In the genomic region with DNA sequence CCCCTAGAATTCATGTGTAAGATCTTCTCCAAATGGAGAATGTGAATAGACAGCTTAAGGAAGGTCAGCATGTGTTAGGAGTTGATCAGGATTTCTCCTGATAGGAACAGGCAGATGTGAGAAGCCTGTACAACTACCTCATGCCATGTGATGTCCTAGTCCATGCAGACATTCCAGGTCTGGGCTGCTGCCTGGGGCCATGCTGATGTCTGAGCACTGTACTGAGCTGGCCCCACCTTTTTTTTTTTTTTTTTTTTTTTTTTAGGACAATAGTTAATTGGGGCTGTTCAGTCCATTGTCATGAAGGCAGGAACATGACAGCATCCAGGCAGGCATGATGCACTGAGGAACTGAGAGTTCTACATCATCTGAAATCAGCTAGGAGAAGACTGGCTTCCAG, we compare ENCODE assay signal across 19 mouse cellular contexts.
"Had no signal": no experiment of that assay in that cellular context is flagged by ENCODE, and none has a peak within 500 bp of the region (broad histone marks: within the 10 kb centered on the region; RNA-seq: fewer than 3 reads in every experiment).

No protein-coding gene starts in this region.

- H3K9ac ChIP-seq: liver, postnatal 0 days; lung, embryonic 15.5 days; midbrain, embryonic 13.5 days; midbrain, embryonic 15.5 days; neural tube, embryonic 12.5 days; stomach, embryonic 15.5 days had no signal

- H3K4me3 ChIP-seq: lung, embryonic 15.5 days; megakaryocyte, embryonic 14.5 days; midbrain, embryonic 13.5 days; midbrain, embryonic 15.5 days; neural tube, embryonic 12.5 days; stomach, embryonic 15.5 days had no signal

- H3K36me3 ChIP-seq: lung, embryonic 15.5 days; midbrain, embryonic 13.5 days; midbrain, embryonic 15.5 days; neural tube, embryonic 12.5 days; stomach, embryonic 15.5 days had no signal

- DNase-seq: liver, postnatal 0 days; lung, adult 2 months; lung, postnatal 14 days; lung, postnatal 36 days; right cerebral cortex, postnatal 25 days; right cerebral cortex, postnatal 4 days; spleen, adult 18-20 months; thymus, adult 18-20 months; thymus, postnatal 14 days; thymus, postnatal 36 days had no signal

- H3K27me3 ChIP-seq: lung, embryonic 15.5 days; megakaryocyte, embryonic 14.5 days; midbrain, embryonic 13.5 days; midbrain, embryonic 15.5 days; neural tube, embryonic 12.5 days; stomach, embryonic 15.5 days had no signal

- H3K4me2 ChIP-seq: lung, embryonic 15.5 days; midbrain, embryonic 11.5 days; midbrain, embryonic 13.5 days; midbrain, embryonic 15.5 days; neural tube, embryonic 12.5 days; stomach, embryonic 15.5 days had no signal

- H3K9me3 ChIP-seq: lung, embryonic 15.5 days; megakaryocyte, embryonic 14.5 days; midbrain, embryonic 13.5 days; midbrain, embryonic 15.5 days; neural tube, embryonic 12.5 days; stomach, embryonic 15.5 days had no signal

- H3K4me1 ChIP-seq: lung, embryonic 15.5 days; megakaryocyte, embryonic 14.5 days; neural tube, embryonic 12.5 days; stomach, embryonic 15.5 days had no signal

- ATAC-seq: liver, postnatal 0 days; lung, postnatal 0 days; midbrain, embryonic 13.5 days; midbrain, embryonic 15.5 days had no signal

- H3K27ac ChIP-seq: lung, embryonic 15.5 days; macrophage; midbrain, embryonic 13.5 days; midbrain, embryonic 15.5 days; neural tube, embryonic 12.5 days; stomach, embryonic 15.5 days had no signal
